Mouse (Mus musculus) E14TG2a.4 (cell line): ENCODE results near the gene Mrps5.

ENCODE experiments used
- H3K27me3 ChIP-seq: 2 replicates; pipeline ENCODE4 v1.6.1; 2014; ENCODE audit warnings: low read length, control low read depth; ENCODE audit not compliant: insufficient read depth
- H3K36me3 ChIP-seq: 2 replicates; pipeline ENCODE4 v1.6.1; 2014; ENCODE audit warnings: low read length, control low read depth; ENCODE audit not compliant: insufficient read depth
- H3K4me1 ChIP-seq: replicated peaks from 2 replicates; pipeline ENCODE4 v1.6.1; 2014; ENCODE audit warnings: low read depth, low read length, control low read depth
- H3K4me3 ChIP-seq: replicated peaks from 2 replicates; pipeline ENCODE4 v1.5.1; 2014; ENCODE audit warnings: mild to moderate bottlenecking, low read length
- H3K9me3 ChIP-seq: 2 replicates; pipeline ENCODE4 v1.6.1; 2014; ENCODE audit warnings: low read length, control low read depth
- CTCF ChIP-seq: conservative IDR thresholded peaks from 2 replicates; pipeline ENCODE4 v1.5.1; 2014; ENCODE audit warnings: low read length
- NANOG ChIP-seq: IDR thresholded peaks from 2 replicates; pipeline ENCODE4 v1.6.1; 2014; ENCODE audit warnings: borderline replicate concordance, low read length, mixed read lengths
- POU5F1 ChIP-seq: IDR thresholded peaks from 2 replicates; pipeline ENCODE4 v1.6.1; 2014; ENCODE audit warnings: low read length, borderline replicate concordance

Gene Mrps5

GRCm38 (mm10) chr2:127605203-127605602, 18.2 kb downstream of the Mrps5 start:
- Histone ChIP-seq H3K36me3 (peaks cover 69% of the 10 kb centered on the region), H3K9me3 (no peaks in the 10 kb centered on the region), H3K27me3 (no peaks in the 10 kb centered on the region), H3K4me1 (peaks cover 78% of the 10 kb centered on the region), H3K4me3 (no peak overlapping the region)
- TF ChIP-seq POU5F1 (peak; percentile 64; the same call in 1 of the 2 replicates), NANOG (peak; percentile 97), CTCF (no peak)

DNA sequence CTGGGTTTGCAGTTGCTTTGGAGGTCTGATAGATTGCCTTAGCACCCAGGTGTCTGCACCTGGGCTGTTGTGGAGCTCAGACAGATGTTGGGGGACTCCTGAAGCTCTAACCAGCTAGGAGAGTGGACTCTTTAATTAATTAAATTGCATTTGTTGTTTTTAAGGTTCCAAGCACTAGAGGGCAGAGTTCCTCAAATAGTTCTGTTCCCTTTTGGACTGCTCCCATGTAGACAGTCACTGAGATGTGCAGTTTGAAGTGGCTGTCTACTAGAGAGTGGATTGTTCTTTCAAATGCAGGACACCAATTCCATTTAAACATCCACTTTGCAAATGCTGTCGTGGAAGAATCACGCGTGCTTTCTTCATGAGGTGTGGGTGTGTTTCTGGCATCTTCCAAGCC, 21.2 kb downstream of the Mrps5 start:
- Histone ChIP-seq H3K27me3 (no peaks in the 10 kb centered on the region), H3K4me1 (peaks cover 74% of the 10 kb centered on the region), H3K4me3 (no peak overlapping the region), H3K36me3 (peaks cover 38% of the 10 kb centered on the region), H3K9me3 (no peaks in the 10 kb centered on the region)
- TF ChIP-seq POU5F1, result no peak
- peak; percentile 26 for TF ChIP-seq CTCF

GRCm38 (mm10) chr2:127608986-127609385, 22.0 kb downstream of the Mrps5 start:
- Histone ChIP-seq H3K9me3 (no peaks in the 10 kb centered on the region), H3K4me3 (no peak overlapping the region), H3K27me3 (no peaks in the 10 kb centered on the region), H3K4me1 (peaks cover 67% of the 10 kb centered on the region), H3K36me3 (peaks cover 31% of the 10 kb centered on the region)
- no peak for TF ChIP-seq NANOG
- TF ChIP-seq POU5F1, result no peak
- no peak for TF ChIP-seq CTCF

DNA sequence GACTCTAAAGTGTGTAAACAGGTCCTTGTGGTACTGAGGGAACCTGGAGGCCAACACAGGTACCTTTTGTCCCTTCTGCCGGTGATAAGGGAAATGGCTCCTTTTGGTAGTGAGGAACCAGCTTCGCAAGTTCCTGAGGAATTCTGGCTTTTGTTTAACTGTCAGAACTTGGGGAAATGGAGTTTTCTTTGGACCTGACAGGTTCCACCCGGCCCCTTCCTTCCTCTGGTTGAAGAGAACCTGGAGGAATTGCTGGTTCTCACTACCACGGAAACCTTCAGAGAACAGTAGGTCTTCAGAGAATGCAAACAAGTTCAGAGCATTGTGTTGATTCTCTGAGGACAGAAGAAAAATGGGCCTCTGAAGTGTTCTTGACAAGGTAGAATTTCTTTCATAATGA, 24.4 kb downstream of the Mrps5 start:
- Histone ChIP-seq H3K4me3 (no peak overlapping the region), H3K27me3 (no peaks in the 10 kb centered on the region), H3K36me3 (peaks cover 8% of the 10 kb centered on the region), H3K4me1 (peaks cover 43% of the 10 kb centered on the region), H3K9me3 (no peaks in the 10 kb centered on the region)
- TF ChIP-seq NANOG (no peak), CTCF (no peak), POU5F1 (no peak)

GRCm38 (mm10) chr2:127612288-127612687, 25.3 kb downstream of the Mrps5 start:
- no peak overlapping the region for H3K4me3 ChIP-seq
- TF ChIP-seq NANOG (no peak), CTCF (no peak), POU5F1 (no peak)
- peaks cover 35% of the 10 kb centered on the region for H3K4me1 ChIP-seq
- peaks cover under 1% of the 10 kb centered on the region; the same call in 1 of the 2 replicates for H3K36me3 ChIP-seq
- H3K9me3 ChIP-seq, result no peaks in the 10 kb centered on the region
- no peaks in the 10 kb centered on the region for H3K27me3 ChIP-seq

DNA sequence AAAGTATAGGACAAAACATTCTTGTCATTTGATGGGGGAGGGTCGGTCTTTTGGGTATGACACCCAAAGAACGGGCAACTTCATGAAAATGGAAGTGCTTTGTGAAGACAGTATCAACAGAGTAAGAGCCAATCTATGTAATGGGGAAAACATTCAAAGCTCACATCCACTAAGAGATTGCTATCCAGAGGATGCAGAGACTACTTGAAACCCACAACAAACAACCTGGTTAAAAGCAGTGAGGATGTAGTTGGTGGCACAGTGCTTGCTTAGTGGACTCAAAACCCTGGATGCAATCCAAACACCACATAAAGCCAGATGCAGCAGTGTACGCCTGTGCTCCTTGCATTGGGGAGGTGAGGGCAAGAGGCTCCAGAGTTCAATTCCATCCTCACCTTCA, 32.3 kb downstream of the Mrps5 start:
- Histone ChIP-seq H3K36me3 (no peaks in the 10 kb centered on the region), H3K4me3 (no peak overlapping the region), H3K9me3 (no peaks in the 10 kb centered on the region), H3K27me3 (no peaks in the 10 kb centered on the region; the same call in 1 of the 2 replicates), H3K4me1 (no peaks in the 10 kb centered on the region)
- TF ChIP-seq NANOG, result no peak
- TF ChIP-seq POU5F1, result no peak
- TF ChIP-seq CTCF, result no peak

DNA sequence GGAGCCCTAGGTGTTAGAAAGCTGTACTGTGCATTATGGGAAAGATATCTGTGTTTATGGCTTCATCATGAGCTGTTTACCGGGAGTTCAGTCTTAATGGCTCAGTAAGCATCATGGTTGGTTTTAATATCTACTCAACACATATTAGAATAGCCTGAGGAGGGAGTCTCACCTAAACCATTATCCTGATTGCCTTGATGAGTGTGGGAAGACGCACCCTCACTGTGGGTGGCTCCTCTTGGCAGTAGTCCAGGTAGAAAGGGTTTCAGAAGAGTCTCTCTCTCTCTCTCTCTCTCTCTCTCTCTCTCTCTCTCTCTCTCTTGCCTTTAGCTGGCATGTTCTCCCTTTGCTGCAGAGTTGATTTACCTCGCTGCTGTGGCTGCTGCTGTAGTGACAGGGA, 35.0 kb downstream of the Mrps5 start:
- TF ChIP-seq NANOG (no peak), CTCF (no peak), POU5F1 (no peak)
- no peaks in the 10 kb centered on the region for H3K4me1 ChIP-seq
- H3K36me3 ChIP-seq, result no peaks in the 10 kb centered on the region
- no peaks in the 10 kb centered on the region; the same call in 1 of the 2 replicates for H3K27me3 ChIP-seq
- H3K9me3 ChIP-seq, result no peaks in the 10 kb centered on the region
- no peak overlapping the region for H3K4me3 ChIP-seq

- no peak overlapping the region for H3K4me3 ChIP-seq
- H3K27me3 ChIP-seq, result peaks cover 5% of the 10 kb centered on the region; the same call in 1 of the 2 replicates
- H3K4me1 ChIP-seq, result no peaks in the 10 kb centered on the region
- no peaks in the 10 kb centered on the region for H3K9me3 ChIP-seq
- no peak for TF ChIP-seq NANOG
- TF ChIP-seq CTCF, result no peak
- TF ChIP-seq POU5F1, result no peak
- no peaks in the 10 kb centered on the region for H3K36me3 ChIP-seq
Measured at GRCm38 (mm10) chr2:127624786-127625185, 37.8 kb downstream of the Mrps5 start.

DNA sequence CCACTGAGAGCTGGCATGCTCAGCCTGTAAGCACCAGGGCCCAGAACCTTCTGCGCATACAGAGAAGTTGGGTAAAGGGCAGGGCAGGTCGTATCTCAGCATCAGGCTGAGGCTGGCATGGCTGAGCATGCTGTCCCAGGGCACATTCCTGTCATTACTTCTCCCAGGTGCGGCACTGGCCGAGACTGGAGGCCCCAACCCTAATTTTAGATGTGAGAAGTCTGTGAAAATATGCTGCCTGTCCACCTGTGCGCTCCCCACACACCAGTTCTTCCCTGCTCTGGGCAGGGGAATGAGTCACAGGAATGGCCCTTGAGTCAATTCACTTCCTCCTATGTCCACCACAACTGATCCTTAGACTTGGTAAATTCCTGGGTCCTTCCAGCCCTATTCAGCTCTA, 38.6 kb downstream of the Mrps5 start:
- H3K9me3 ChIP-seq, result no peaks in the 10 kb centered on the region
- TF ChIP-seq NANOG, result no peak
- TF ChIP-seq POU5F1, result no peak
- TF ChIP-seq CTCF, result no peak
- peaks cover 9% of the 10 kb centered on the region; the same call in 1 of the 2 replicates for H3K27me3 ChIP-seq
- no peak overlapping the region for H3K4me3 ChIP-seq
- H3K36me3 ChIP-seq, result no peaks in the 10 kb centered on the region
- H3K4me1 ChIP-seq, result no peaks in the 10 kb centered on the region
